Mouse (Mus musculus) mouse trophoblast stem cell (cell line): Measurements from ENCODE around the gene Olfr1465.

Experiments used
- in situ Hi-C, 2 experiments: fragments of 300-500 bp; cut with MseI, MboI; formaldehyde crosslinking; loops; 2 replicates in 1 of 2; 3 replicates in 1 of 2; pipeline ENCODE4 v1.15.1; 2025

Gene Olfr1465

GRCm38 (mm10) chr19:13315441-13315840, at the start of gene Olfr1465:
Olfr1465 (minus strand) TSS chr19:13315541.
- in situ Hi-C loops = no loop called here

- in situ Hi-C loops = no loop called here
These were observed 46.6 kb upstream of the Olfr1465 start, which contains the start of gene Olfr1467 for GRCm38 (mm10) chr19:13361936-13362335. Olfr1467 (plus strand) TSS chr19:13362236.

GRCm38 (mm10) chr19:13338562-13338961, 23.2 kb upstream of the Olfr1465 start, which contains the start of gene Olfr1466:
Olfr1466 (plus strand) TSS chr19:13338862.
- in situ Hi-C loops = no loop called here
